Mouse (Mus musculus) heart, adult 9 months (tissue): Measurements from ENCODE around the gene Zcrb1.
"Not testable (repeated sequence)": the region's sequence is repeated elsewhere in the genome, so short reads cannot be mapped to it uniquely, and the experiment has no call there.

Experiments used
- DNase-seq, 2 experiments: peaks; one replicate each; pipeline ENCODE4 v3.0.0; 2022; ENCODE audit warnings: low spot score in 2 of 2

Gene Zcrb1

GRCm38 (mm10) chr15:93397826-93398698 lies at the start of gene Zcrb1, which contains the start of gene Pphln1:
Gene Zcrb1, minus strand, starts transcription at chr15:93398334.
Gene Pphln1, plus strand, starts transcription at chr15:93398350.
- DNase-seq, result peak; percentile 78 to 81

GRCm38 (mm10) chr15:93443676-93444075 lies 45.5 kb upstream of the Zcrb1 start:
- DNase-seq, result no peak

- no peak for DNase-seq
These were observed 44.1 kb upstream of the Zcrb1 start for GRCm38 (mm10) chr15:93442271-93442670.

GRCm38 (mm10) chr15:93438663-93439062 lies 40.5 kb upstream of the Zcrb1 start:
- peak in 1 of 2 experiments; percentile 18 for DNase-seq

GRCm38 (mm10) chr15:93435998-93436397 lies 37.9 kb upstream of the Zcrb1 start:
- no peak for DNase-seq

GRCm38 (mm10) chr15:93433811-93434210 lies 35.7 kb upstream of the Zcrb1 start:
- no peak for DNase-seq

GRCm38 (mm10) chr15:93422537-93422936 lies 24.4 kb upstream of the Zcrb1 start:
- DNase-seq, result no peak

- DNase-seq, result no peak
These were observed 22.5 kb upstream of the Zcrb1 start for GRCm38 (mm10) chr15:93420596-93420995.

GRCm38 (mm10) chr15:93416300-93416699 lies 18.2 kb upstream of the Zcrb1 start:
- peak; percentile 10 to 13 for DNase-seq

- DNase-seq, result no peak
These were observed 16.3 kb upstream of the Zcrb1 start for GRCm38 (mm10) chr15:93414456-93414855.

- DNase-seq, result no peak
These were observed 14.3 kb upstream of the Zcrb1 start for GRCm38 (mm10) chr15:93412445-93412844.

GRCm38 (mm10) chr15:93406492-93406891 lies 8.4 kb upstream of the Zcrb1 start:
- DNase-seq, result no peak

GRCm38 (mm10) chr15:93405446-93405986 lies 7.4 kb upstream of the Zcrb1 start:
- no peak for DNase-seq

- DNase-seq, result no peak
These were observed 6.7 kb upstream of the Zcrb1 start for GRCm38 (mm10) chr15:93404849-93405248.

GRCm38 (mm10) chr15:93402730-93403129 lies 4.6 kb upstream of the Zcrb1 start:
- DNase-seq, result no peak

- DNase-seq, result no peak
These were observed 3.3 kb upstream of the Zcrb1 start for GRCm38 (mm10) chr15:93401446-93401845.

GRCm38 (mm10) chr15:93398699-93399540 lies 786 bp upstream of the Zcrb1 start:
- no peak for DNase-seq

- no peak for DNase-seq
These were observed 865 bp downstream of the Zcrb1 start for GRCm38 (mm10) chr15:93397269-93397668.

GRCm38 (mm10) chr15:93381337-93381736 lies 16.8 kb downstream of the Zcrb1 start:
- DNase-seq, result no peak

GRCm38 (mm10) chr15:93379177-93379576 lies 19.0 kb downstream of the Zcrb1 start:
- no peak for DNase-seq

GRCm38 (mm10) chr15:93375696-93376095 lies 22.4 kb downstream of the Zcrb1 start:
- DNase-seq, result no peak

GRCm38 (mm10) chr15:93372525-93373119 lies 25.5 kb downstream of the Zcrb1 start:
- not testable (repeated sequence) for DNase-seq
